Mouse (Mus musculus): ENCODE results near the gene Dhrs7c.

Dhrs7c gene

GRCm38 (mm10) chr11:67797931-67798330 is at the start of gene Dhrs7c:
Gene Dhrs7c (plus strand): TSS chr11:67798187.
- no peak for DNase-seq (ENCODE audit: low read depth, low spot score)

GRCm38 (mm10) chr11:67756287-67756686 is 41.7 kb upstream of the Dhrs7c start:
- DNase-seq (ENCODE audit: low read depth, low spot score), result no peak

GRCm38 (mm10) chr11:67757373-67758167 is 40.4 kb upstream of the Dhrs7c start:
- DNase-seq (ENCODE audit: low read depth, low spot score), result peak; percentile 3

GRCm38 (mm10) chr11:67771053-67771452 is 26.9 kb upstream of the Dhrs7c start, which contains the start of gene Glp2r:
Gene Glp2r (minus strand): TSS chr11:67771153.
- DNase-seq (ENCODE audit: low read depth, low spot score), result no peak

GRCm38 (mm10) chr11:67771691-67772090 is 26.3 kb upstream of the Dhrs7c start:
- no peak for DNase-seq (ENCODE audit: low read depth, low spot score)

GRCm38 (mm10) chr11:67772577-67772976 is 25.4 kb upstream of the Dhrs7c start:
- peak; percentile 60 for DNase-seq (ENCODE audit: low read depth, low spot score)

- DNase-seq (ENCODE audit: low read depth, low spot score), result no peak
Observed at GRCm38 (mm10) chr11:67774379-67774778, 23.6 kb upstream of the Dhrs7c start, which contains the start of gene Gsg1l2. Gene Gsg1l2 (plus strand): TSS chr11:67774608.

GRCm38 (mm10) chr11:67790182-67790581 is 7.8 kb upstream of the Dhrs7c start:
- DNase-seq (ENCODE audit: low read depth, low spot score), result no peak

- DNase-seq (ENCODE audit: low read depth, low spot score), result no peak
Observed at GRCm38 (mm10) chr11:67800130-67800723, 2.2 kb downstream of the Dhrs7c start.

GRCm38 (mm10) chr11:67801169-67801568 is 3.2 kb downstream of the Dhrs7c start:
- DNase-seq (ENCODE audit: low read depth, low spot score), result no peak

- no peak for DNase-seq (ENCODE audit: low read depth, low spot score)
Observed at GRCm38 (mm10) chr11:67805538-67805937, 7.6 kb downstream of the Dhrs7c start.

GRCm38 (mm10) chr11:67806832-67807597 is 9.0 kb downstream of the Dhrs7c start:
- DNase-seq (ENCODE audit: low read depth, low spot score), result no peak

- no peak for DNase-seq (ENCODE audit: low read depth, low spot score)
Observed at GRCm38 (mm10) chr11:67808051-67808450, 10.1 kb downstream of the Dhrs7c start.

- peak; percentile 52 for DNase-seq (ENCODE audit: low read depth, low spot score)
Observed at GRCm38 (mm10) chr11:67811535-67811934, 13.5 kb downstream of the Dhrs7c start.

- DNase-seq (ENCODE audit: low read depth, low spot score), result peak; percentile 60
Observed at GRCm38 (mm10) chr11:67819604-67820003, 21.6 kb downstream of the Dhrs7c start.

GRCm38 (mm10) chr11:67820221-67820620 is 22.2 kb downstream of the Dhrs7c start:
- DNase-seq (ENCODE audit: low read depth, low spot score), result peak; percentile 53

GRCm38 (mm10) chr11:67821560-67821959 is 23.6 kb downstream of the Dhrs7c start:
- DNase-seq (ENCODE audit: low read depth, low spot score), result no peak

GRCm38 (mm10) chr11:67828360-67829059 is 30.5 kb downstream of the Dhrs7c start:
- DNase-seq (ENCODE audit: low read depth, low spot score), result peak; percentile 66

- no peak for DNase-seq (ENCODE audit: low read depth, low spot score)
Observed at GRCm38 (mm10) chr11:67829530-67829929, 31.5 kb downstream of the Dhrs7c start.

GRCm38 (mm10) chr11:67831820-67832219 is 33.8 kb downstream of the Dhrs7c start:
- DNase-seq (ENCODE audit: low read depth, low spot score), result no peak

GRCm38 (mm10) chr11:67835408-67836078 is 37.6 kb downstream of the Dhrs7c start:
- no peak for DNase-seq (ENCODE audit: low read depth, low spot score)

Measured in 3T3-L1 (cell line).